Mouse (Mus musculus): Measurements from ENCODE around the gene Vmn2r71.

DNA sequence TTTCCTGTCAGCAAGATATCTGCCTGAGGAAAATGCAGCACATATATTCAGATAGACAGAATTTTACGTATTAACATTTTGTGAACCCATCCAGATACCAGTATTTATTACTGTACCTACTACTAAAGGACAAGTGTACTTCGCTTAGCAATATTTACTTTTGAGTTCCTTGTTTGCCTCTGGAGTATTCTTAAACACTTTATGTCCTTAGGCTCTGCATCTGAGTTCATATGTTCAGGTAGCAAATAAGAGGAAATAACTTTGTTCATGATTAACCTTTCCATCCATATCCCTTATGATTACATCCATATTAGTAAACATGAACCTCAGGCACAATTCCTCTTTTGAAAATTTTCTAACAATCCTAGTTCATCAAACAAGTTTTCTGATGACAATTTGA lies 6.2 kb downstream of the Vmn2r71 start, which contains the start of gene Vmn2r70:
- TF ChIP-seq CTCF (IDR thresholded peaks at IDR 0.05; ENCODE audit: low read depth, low read length) (no peak), POLR2A (IDR thresholded peaks at IDR 0.05; ENCODE audit: extremely low read depth, insufficient read depth, low read length) (no peak)

All from liver, adult 2 months (tissue).